8 mouse cellular contexts compared by ENCODE assay signal in genomic region chr7:142660651-142660945, GRCm38 (mm10). TPM values are rescaled to one million over a fixed set of nuclear protein-coding genes. Genes with fewer than 3 reads are reported as not detected.
DNase-seq lines count a peak whose midpoint lies in the region; ATAC-seq lines count a peak whose summit lies in the region.

No protein-coding gene starts in this region.

- WGBS in embryonic facial prominence, embryonic 15.5 days: under 1% methylated on average over 29 of the region's 29 CpGs
- WGBS in intestine, embryonic 15.5 days: under 1% methylated on average over 29 of the region's 29 CpGs
- WGBS in neural tube, embryonic 12.5 days: under 1% methylated on average over 29 of the region's 29 CpGs

- no peak for ATAC-seq in embryonic facial prominence, embryonic 15.5 days (ENCODE audit: insufficient number of reproducible peaks, low FRiP score, low TSS enrichment, low read depth)
- no peak for ATAC-seq in intestine, embryonic 15.5 days
- ATAC-seq in neural tube, embryonic 12.5 days (ENCODE audit: low FRiP score, low read depth): no peak

- peak; percentile 41 for DNase-seq in kidney, postnatal 10 days
- DNase-seq in kidney, adult 11 months: no peak
- DNase-seq in layer of hippocampus, postnatal 10 days (ENCODE audit: low spot score in 2 of 2): no peak
- no peak for DNase-seq in B cell, adult 2 months
- no peak for DNase-seq in adrenal gland, postnatal 14 days

- H3K4me3 ChIP-seq in embryonic facial prominence, embryonic 15.5 days (replicated peaks): peak overlapping the region; percentile 60
- H3K4me3 ChIP-seq in intestine, embryonic 15.5 days (replicated peaks): peak overlapping the region; percentile 58
- H3K4me3 ChIP-seq in neural tube, embryonic 12.5 days: peak overlapping the region; percentile 39

- H3K4me2 ChIP-seq in embryonic facial prominence, embryonic 15.5 days (replicated peaks): peak overlapping the region; percentile 71
- peak overlapping the region; percentile 73 for H3K4me2 ChIP-seq in intestine, embryonic 15.5 days (replicated peaks)
- peak overlapping the region; percentile 61 for H3K4me2 ChIP-seq in neural tube, embryonic 12.5 days (replicated peaks)

- no peaks in the 10 kb centered on the region for H3K36me3 ChIP-seq in embryonic facial prominence, embryonic 15.5 days
- no peaks in the 10 kb centered on the region for H3K36me3 ChIP-seq in intestine, embryonic 15.5 days
- no peaks in the 10 kb centered on the region for H3K36me3 ChIP-seq in neural tube, embryonic 12.5 days

- H3K9ac ChIP-seq in embryonic facial prominence, embryonic 15.5 days: peak overlapping the region; percentile 47
- peak overlapping the region; percentile 74 for H3K9ac ChIP-seq in intestine, embryonic 15.5 days
- H3K9ac ChIP-seq in neural tube, embryonic 12.5 days: peak overlapping the region; percentile 56

- H3K4me1 ChIP-seq in embryonic facial prominence, embryonic 15.5 days: peaks cover 50% of the 10 kb centered on the region
- peaks cover 29% of the 10 kb centered on the region for H3K4me1 ChIP-seq in intestine, embryonic 15.5 days (replicated peaks)
- H3K4me1 ChIP-seq in neural tube, embryonic 12.5 days: peaks cover 33% of the 10 kb centered on the region

- peaks cover 92% of the 10 kb centered on the region for H3K27me3 ChIP-seq in embryonic facial prominence, embryonic 15.5 days
- H3K27me3 ChIP-seq in intestine, embryonic 15.5 days (replicated peaks): peaks cover 83% of the 10 kb centered on the region
- H3K27me3 ChIP-seq in neural tube, embryonic 12.5 days (replicated peaks): peaks cover 100% of the 10 kb centered on the region

- peak overlapping the region; percentile 87 for H3K27ac ChIP-seq in embryonic facial prominence, embryonic 15.5 days (replicated peaks)
- peak overlapping the region; percentile 92 for H3K27ac ChIP-seq in intestine, embryonic 15.5 days
- H3K27ac ChIP-seq in neural tube, embryonic 12.5 days: peak overlapping the region; percentile 37; the same call in 1 of the 2 replicates

- no peaks in the 10 kb centered on the region for H3K9me3 ChIP-seq in embryonic facial prominence, embryonic 15.5 days (replicated peaks)
- H3K9me3 ChIP-seq in intestine, embryonic 15.5 days: no peaks in the 10 kb centered on the region
- H3K9me3 ChIP-seq in neural tube, embryonic 12.5 days: no peaks in the 10 kb centered on the region

RNA-seq across cellular contexts. Expression of gene Igf2, which starts 6.0 kb away (rescaled TPM):
- 970 and 1,114 TPM in 2 replicates for polyA plus RNA-seq in embryonic facial prominence, embryonic 15.5 days (2015; fragmentation: Nextera tagmentation; extraction: Ambion mirVana)
- polyA plus RNA-seq in intestine, embryonic 15.5 days (2015; fragmentation: Nextera tagmentation; extraction: Ambion mirVana): 958 and 978 TPM in 2 replicates
- polyA plus RNA-seq in neural tube, embryonic 12.5 days (2016; fragmentation: Nextera tagmentation; extraction: Ambion mirVana): 254 and 320 TPM in 2 replicates
- total RNA-seq in layer of hippocampus, postnatal 10 days (2021): 100 to 1,000 TPM; 209 to 223 TPM
- total RNA-seq in adrenal gland, postnatal 14 days (2021): 119 and 187 TPM in 2 replicates

RNA-seq across cellular contexts. Expression of gene Gm49394, which starts 9.1 kb away (rescaled TPM):
- 0.25 and 0.80 TPM in 2 replicates for polyA plus RNA-seq in embryonic facial prominence, embryonic 15.5 days (2015; fragmentation: Nextera tagmentation; extraction: Ambion mirVana)
- polyA plus RNA-seq in intestine, embryonic 15.5 days (2015; fragmentation: Nextera tagmentation; extraction: Ambion mirVana): 1.0 and 1.4 TPM in 2 replicates
- not detected in 2 replicates for polyA plus RNA-seq in neural tube, embryonic 12.5 days (2016; fragmentation: Nextera tagmentation; extraction: Ambion mirVana)
- under 1 TPM; 0.11 to 0.51 TPM for total RNA-seq in layer of hippocampus, postnatal 10 days (2021)
- not detected in 2 replicates for total RNA-seq in adrenal gland, postnatal 14 days (2021)

Comparison
In these comparisons a context has a peak if more than half of its experiments do, and no peak if none do; other contexts are left out.
1. H3K27ac ChIP-seq: peak in every context shown above with its lines; median percentile 92 in intestine, embryonic 15.5 days; 87 in embryonic facial prominence, embryonic 15.5 days; 37 in neural tube, embryonic 12.5 days.